Mouse (Mus musculus) common myeloid progenitor, adult 5-6 weeks (primary cell): ENCODE measurements around the gene Mipep. TPM values are rescaled to one million over a fixed set of nuclear protein-coding genes. Genes with fewer than 3 reads are reported as not detected.

Experiments used
- ATAC-seq: replicated peaks from 2 replicates; pipeline ENCODE4 v1.8.0; 2016; ENCODE audit warnings: low read depth, mild to moderate bottlenecking, moderate TSS enrichment, inconsistent platforms; ENCODE audit not compliant: poor library complexity, severe bottlenecking
- total RNA-seq: library from RNA; stranded (forward); fragments of 200-1000, 187-1606 nt; gene quantifications from 2 replicates; pipeline ENCODE4 v1.2.3, GENCODE M21; 2017

The Mipep gene
- total RNA-seq, 1 experiment from 2014 or later: 21.7 TPM

DNA sequence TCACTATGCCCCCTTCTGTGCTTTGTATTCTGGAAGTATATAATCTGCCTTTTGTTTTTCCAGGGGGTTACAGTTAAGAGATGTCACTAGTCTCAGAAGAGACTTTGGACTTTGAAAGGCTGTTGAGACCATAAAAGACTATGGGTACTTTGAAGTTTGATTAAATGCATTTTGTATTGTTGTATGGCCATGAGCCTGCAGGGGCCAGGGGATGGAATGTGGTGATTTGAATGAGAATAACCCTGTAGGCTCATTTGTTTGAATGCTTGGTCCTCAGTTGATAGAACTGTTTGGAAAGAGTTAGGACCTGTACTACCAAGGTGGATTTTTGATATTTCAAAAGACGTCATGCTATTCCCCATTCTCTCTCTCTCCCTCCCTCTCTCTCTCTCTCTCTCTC is 141.6 kb downstream of the Mipep start:
- no peak for ATAC-seq

GRCm38 (mm10) chr14:60935705-60936104 is 151.3 kb downstream of the Mipep start:
- no peak for ATAC-seq

GRCm38 (mm10) chr14:60937481-60938039 is 153.2 kb downstream of the Mipep start:
- no peak for ATAC-seq

Other genes starting within 250 kb of the Mipep start
- 10.4 and 16.7 TPM in 2 replicates for gene Spata13, start 150.6 kb upstream of the Mipep start, total RNA-seq
- gene C1qtnf9, start 16.4 kb upstream of the Mipep start, total RNA-seq: not detected in 2 replicates